7 mouse cellular contexts compared by ENCODE assay signal in genomic region chr14:122105391-122106285, GRCm38 (mm10). TPM values are rescaled to one million over a fixed set of nuclear protein-coding genes. Genes with fewer than 3 reads are reported as not detected.
A peak's percentile ranks its signal among the peaks of the same experiment; 100 is the strongest.
DNase-seq lines count a peak whose midpoint lies in the region; ATAC-seq and TF ChIP-seq lines count a peak whose summit lies in the region.

No protein-coding gene starts in this region.

- peak overlapping the region; percentile 83 for H3K4me2 ChIP-seq in lung, postnatal 0 days (replicated peaks; ENCODE audit: low read depth, low read length)
- H3K4me2 ChIP-seq in embryonic facial prominence, embryonic 14.5 days (ENCODE audit: low read depth, low read length): peak overlapping the region; percentile 73
- H3K4me2 ChIP-seq in intestine, postnatal 0 days (replicated peaks; ENCODE audit: low read depth): peak overlapping the region; percentile 65
- peak overlapping the region; percentile 86 for H3K4me2 ChIP-seq in neural tube, embryonic 13.5 days

- no peak for TF ChIP-seq EP300 in lung, postnatal 0 days (IDR thresholded peaks at IDR 0.05)

- H3K9me3 ChIP-seq in lung, postnatal 0 days (ENCODE audit: low read length): no peaks in the 10 kb centered on the region
- no peaks in the 10 kb centered on the region for H3K9me3 ChIP-seq in embryonic facial prominence, embryonic 14.5 days (ENCODE audit: control insufficient read depth, low read length)
- no peaks in the 10 kb centered on the region for H3K9me3 ChIP-seq in intestine, postnatal 0 days (ENCODE audit: control insufficient read depth)
- H3K9me3 ChIP-seq in neural tube, embryonic 13.5 days: no peaks in the 10 kb centered on the region

- ATAC-seq in lung, postnatal 0 days: no peak
- ATAC-seq in embryonic facial prominence, embryonic 14.5 days (ENCODE audit: low read depth): no peak
- no peak for ATAC-seq in intestine, postnatal 0 days
- no peak; the same call in 1 of the 2 replicates for ATAC-seq in neural tube, embryonic 13.5 days (ENCODE audit: low read depth)

- TF ChIP-seq CTCF in lung, postnatal 0 days (IDR thresholded peaks at IDR 0.05): no peak
- no peak for TF ChIP-seq CTCF in intestine, postnatal 0 days (IDR thresholded peaks at IDR 0.05; ENCODE audit: low read depth)

- peaks cover 18% of the 10 kb centered on the region; the same call in 1 of the 2 replicates for H3K4me1 ChIP-seq in lung, postnatal 0 days (ENCODE audit: insufficient read depth, low read depth, low read length)
- peaks cover 24% of the 10 kb centered on the region for H3K4me1 ChIP-seq in embryonic facial prominence, embryonic 14.5 days (ENCODE audit: control insufficient read depth, insufficient read depth, low read length)
- H3K4me1 ChIP-seq in intestine, postnatal 0 days (replicated peaks; ENCODE audit: control insufficient read depth, insufficient read depth, low read length): no peaks in the 10 kb centered on the region
- peaks cover 46% of the 10 kb centered on the region for H3K4me1 ChIP-seq in neural tube, embryonic 13.5 days (replicated peaks)

- no peaks in the 10 kb centered on the region for H3K27me3 ChIP-seq in lung, postnatal 0 days (replicated peaks; ENCODE audit: insufficient read depth, low read length)
- H3K27me3 ChIP-seq in embryonic facial prominence, embryonic 14.5 days (replicated peaks; ENCODE audit: control insufficient read depth, insufficient read depth, low read length): no peaks in the 10 kb centered on the region
- no peaks in the 10 kb centered on the region for H3K27me3 ChIP-seq in intestine, postnatal 0 days (replicated peaks; ENCODE audit: control insufficient read depth, insufficient read depth, low read length)
- no peaks in the 10 kb centered on the region for H3K27me3 ChIP-seq in neural tube, embryonic 13.5 days

- 65% methylated on average over 16 of the region's 16 CpGs for WGBS in lung, postnatal 0 days
- 66% methylated on average over 16 of the region's 16 CpGs for WGBS in embryonic facial prominence, embryonic 14.5 days
- WGBS in intestine, postnatal 0 days: 42% methylated on average over 16 of the region's 16 CpGs
- 68% methylated on average over 16 of the region's 16 CpGs for WGBS in neural tube, embryonic 13.5 days

- H3K4me3 ChIP-seq in lung, postnatal 0 days (ENCODE audit: low read depth, low read length): peak overlapping the region; percentile 42
- peak overlapping the region; percentile 99 for H3K4me3 ChIP-seq in embryonic facial prominence, embryonic 14.5 days (ENCODE audit: low read depth, low read length)
- peak overlapping the region; percentile 85 for H3K4me3 ChIP-seq in intestine, postnatal 0 days (ENCODE audit: low read depth, low read length)
- H3K4me3 ChIP-seq in neural tube, embryonic 13.5 days: peak overlapping the region; percentile 99

- H3K27ac ChIP-seq in lung, postnatal 0 days (ENCODE audit: low read length): peak overlapping the region; percentile 97
- peak overlapping the region; percentile 94 for H3K27ac ChIP-seq in embryonic facial prominence, embryonic 14.5 days (replicated peaks; ENCODE audit: low read depth, low read length)
- peak overlapping the region; percentile 99 for H3K27ac ChIP-seq in intestine, postnatal 0 days (ENCODE audit: low read depth, low read length)
- peak overlapping the region; percentile 92 for H3K27ac ChIP-seq in neural tube, embryonic 13.5 days (replicated peaks)

- no peaks in the 10 kb centered on the region for H3K36me3 ChIP-seq in lung, postnatal 0 days (ENCODE audit: insufficient read depth, low read length)
- 0 out of 2 replicates have a peak, but pooled peaks cover under 1% of the 10 kb centered on the region for H3K36me3 ChIP-seq in embryonic facial prominence, embryonic 14.5 days (ENCODE audit: control insufficient read depth, insufficient read depth, low read length)
- 0 out of 2 replicates have a peak, but pooled peaks cover 1% of the 10 kb centered on the region for H3K36me3 ChIP-seq in intestine, postnatal 0 days (ENCODE audit: control insufficient read depth, insufficient read depth)
- H3K36me3 ChIP-seq in neural tube, embryonic 13.5 days: 0 out of 2 replicates have a peak, but pooled peaks cover under 1% of the 10 kb centered on the region

- peak overlapping the region; percentile 60 for H3K9ac ChIP-seq in lung, postnatal 0 days (replicated peaks; ENCODE audit: low read depth)
- H3K9ac ChIP-seq in embryonic facial prominence, embryonic 14.5 days (ENCODE audit: low read depth, low read length): peak overlapping the region; percentile 69
- H3K9ac ChIP-seq in intestine, postnatal 0 days (ENCODE audit: low read depth, low read length): peak overlapping the region; percentile 28; the same call in 1 of the 2 replicates
- peak overlapping the region; percentile 73 for H3K9ac ChIP-seq in neural tube, embryonic 13.5 days

- DNase-seq in lung, postnatal 0 days (ENCODE audit: low spot score): no peak
- DNase-seq in lung, adult 18-20 months: no peak
- no peak for DNase-seq in embryonic facial prominence, embryonic 14.5 days (ENCODE audit: low spot score)
- no peak for DNase-seq in layer of hippocampus, adult 18-20 months (ENCODE audit: low spot score in 2 of 2)
- DNase-seq in retina, embryonic 14.5 days (ENCODE audit: low spot score): no peak

RNA-seq across cellular contexts. Expression of gene Tm9sf2, which starts 1.2 kb away (rescaled TPM):
- polyA plus RNA-seq in lung, postnatal 0 days (2015; fragmentation: Nextera tagmentation; extraction: Ambion mirVana): 162 and 170 TPM in 2 replicates
- polyA plus RNA-seq in embryonic facial prominence, embryonic 14.5 days (2014; fragmentation: Nextera tagmentation; extraction: Ambion mirVana): 159 and 176 TPM in 2 replicates
- 295 TPM in 2 replicates for polyA plus RNA-seq in intestine, postnatal 0 days (2015; fragmentation: Nextera tagmentation; extraction: Ambion mirVana)
- 121 and 127 TPM in 2 replicates for polyA plus RNA-seq in neural tube, embryonic 13.5 days (2015; fragmentation: Nextera tagmentation; extraction: Ambion mirVana)
- 100 to 1,000 TPM; 104 to 106 TPM for total RNA-seq in layer of hippocampus, adult 18-20 months (2021)

Comparison
In these comparisons a context has a peak if more than half of its experiments do, and no peak if none do; other contexts are left out.
1. H3K4me3 ChIP-seq: peak in every context shown above with its lines; median percentile 99 in embryonic facial prominence, embryonic 14.5 days; 99 in neural tube, embryonic 13.5 days; 85 in intestine, postnatal 0 days; 42 in lung, postnatal 0 days.